Mouse (Mus musculus) cerebellum, adult 2 months (tissue): ENCODE measurements around the gene D17H6S53E. TPM values are rescaled to one million over a fixed set of nuclear protein-coding genes. Genes with fewer than 3 reads are reported as not detected.

ENCODE experiments used
- DNase-seq, 2 experiments: peaks; one replicate each; pipeline ENCODE4 v3.0.0; 2021
- H3K27ac ChIP-seq: fragments of 200-500 bp; 2 replicates; pipeline ENCODE4 v1.5.1; 2012; ENCODE audit warnings: low read length, control low read depth, inconsistent platforms; ENCODE audit not compliant: insufficient read depth
- H3K27me3 ChIP-seq: fragments of 200-500 bp; 2 replicates; pipeline ENCODE4 v1.6.1; 2012; ENCODE audit warnings: inconsistent platforms, mild to moderate bottlenecking, low read length, moderate library complexity; ENCODE audit not compliant: control insufficient read depth, insufficient read depth
- H3K4me1 ChIP-seq: fragments of 200-500 bp; 2 replicates; pipeline ENCODE4 v1.6.1; 2011; ENCODE audit warnings: low read length; ENCODE audit not compliant: control insufficient read depth, insufficient read depth
- H3K4me3 ChIP-seq: fragments of 200-500 bp; replicated peaks from 2 replicates; pipeline ENCODE3; 2011; ENCODE audit warnings: mild to moderate bottlenecking, low read depth, low read length, control low read depth; ENCODE audit not compliant: insufficient read depth
- CTCF ChIP-seq: fragments of 200-500 bp; IDR thresholded peaks from 2 replicates; pipeline ENCODE4 v1.5.1; 2011; ENCODE audit warnings: low read depth, mild to moderate bottlenecking, control low read depth, low read length, moderate library complexity, borderline replicate concordance; ENCODE audit not compliant: insufficient read depth
- POLR2A ChIP-seq: fragments of 200-500 bp; IDR thresholded peaks from 2 replicates; pipeline ENCODE4 v1.6.1; 2011; ENCODE audit warnings: low read length, control low read depth, borderline replicate concordance; ENCODE audit not compliant: insufficient read depth
- WGBS: fragments of 180-500 bp; shearing (Covaris S2); methylation state at CpG from one replicate; pipeline ENCODE4 v1.1.7; 2018; 5-methylcytosine and 5-hydroxymethylcytosine counted together
- polyA plus RNA-seq: library from polyadenylated mRNA; depleted of rRNA; stranded (reverse); fragments of >200 nt; gene quantifications from 2 replicates; pipeline ENCODE4 v1.2.3, GENCODE M21; 2012

D17H6S53E gene
- polyA plus RNA-seq, 1 experiment, result 12.3 TPM

DNA sequence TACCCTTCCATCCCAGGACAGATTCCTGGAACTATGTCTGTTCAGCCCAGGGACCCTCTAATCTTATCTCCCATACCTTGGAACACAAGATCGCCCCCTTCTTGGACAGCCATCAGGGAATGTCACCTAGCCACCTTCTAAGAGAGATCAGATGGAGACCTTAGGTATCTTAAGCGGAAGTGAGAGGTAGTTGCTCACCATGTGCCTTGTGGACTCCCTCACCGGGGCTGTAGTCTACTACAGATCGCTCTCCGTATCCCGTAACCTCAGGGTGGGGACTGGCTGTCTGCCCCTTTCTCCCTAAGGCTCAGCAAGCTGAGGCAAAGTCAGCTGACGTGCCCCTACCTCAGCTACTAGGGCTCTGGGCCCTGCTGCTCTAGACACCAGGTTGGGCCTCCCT, 22.1 kb upstream of the D17H6S53E start:
- 84% methylated on average over 7 of the region's 7 CpGs for WGBS
- no peaks in the 10 kb centered on the region for H3K27me3 ChIP-seq
- H3K4me1 ChIP-seq, result peaks cover 63% of the 10 kb centered on the region

DNA sequence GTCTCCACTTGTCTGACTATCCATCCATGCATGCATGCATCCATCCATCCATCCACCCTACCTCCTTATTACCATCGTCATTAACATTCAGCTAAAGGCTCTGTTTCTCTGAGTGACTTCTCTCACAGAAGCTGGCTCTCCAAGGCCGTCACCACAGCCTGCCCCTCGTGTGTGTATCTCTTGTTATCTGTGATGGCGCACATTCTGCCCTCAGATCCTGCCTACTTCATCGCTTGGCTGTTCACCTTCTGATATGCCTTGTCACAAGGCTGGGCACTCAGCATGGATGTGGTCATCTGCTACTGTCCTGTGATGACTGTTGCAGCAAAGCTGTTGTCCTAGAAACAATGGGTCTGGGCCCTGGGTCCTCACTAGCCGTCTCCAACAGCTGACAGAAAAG, 21.4 kb upstream of the D17H6S53E start:
- Histone ChIP-seq H3K27ac (peak overlapping the region; percentile 23; the same call in 1 of the 2 replicates), H3K27me3 (no peaks in the 10 kb centered on the region), H3K4me1 (peaks cover 57% of the 10 kb centered on the region), H3K4me3 (no peak overlapping the region)
- DNase-seq, result no peak
- WGBS, result 61% methylated on average over 6 of the region's 6 CpGs
- TF ChIP-seq CTCF (no peak), POLR2A (no peak)

More for the DNA sequence above, 22.1 kb upstream of the D17H6S53E start:
- H3K4me3 ChIP-seq, result no peak overlapping the region
- no peak for DNase-seq
- no peak overlapping the region for H3K27ac ChIP-seq
- TF ChIP-seq POLR2A (no peak), CTCF (no peak)

DNA sequence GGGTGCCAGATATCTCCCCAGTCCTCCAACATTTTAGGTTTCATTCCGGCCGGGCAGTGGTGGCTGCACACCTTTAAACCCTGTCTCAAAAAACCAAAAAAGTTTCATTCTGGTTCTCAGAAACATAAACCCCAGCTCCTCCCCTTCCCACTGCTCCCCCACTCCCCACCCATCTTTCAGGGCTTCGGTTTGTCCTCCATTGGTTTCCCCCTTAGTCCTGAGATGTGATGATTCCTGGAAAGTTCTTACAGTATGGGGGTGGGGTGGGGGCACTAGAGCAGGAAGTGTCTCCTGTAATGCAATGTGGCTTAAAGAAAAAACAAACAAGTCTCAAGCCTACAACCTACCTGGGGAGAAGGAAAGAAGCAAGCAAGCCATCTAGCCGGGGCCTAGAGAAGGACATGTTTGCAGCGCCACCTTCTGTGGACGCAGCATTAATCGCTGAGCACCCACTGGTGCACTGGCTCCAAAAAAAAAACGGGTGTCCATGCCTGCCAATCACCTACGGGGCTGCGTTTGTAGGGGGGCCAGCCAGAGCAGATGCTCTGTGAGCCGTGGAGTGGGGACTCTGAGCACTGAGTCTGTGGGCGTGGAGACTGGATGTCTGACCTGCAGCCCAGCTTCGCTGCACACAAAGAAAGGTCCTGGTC, 20.3 kb upstream of the D17H6S53E start:
- DNase-seq, result peak; percentile 76 to 77
- Histone ChIP-seq H3K27me3 (no peaks in the 10 kb centered on the region), H3K4me1 (peaks cover 46% of the 10 kb centered on the region), H3K4me3 (no peak overlapping the region), H3K27ac (peak overlapping the region; percentile 62)
- TF ChIP-seq POLR2A (no peak), CTCF (peak; percentile 77)
- WGBS, result 6% methylated on average over 13 of the region's 13 CpGs

DNA sequence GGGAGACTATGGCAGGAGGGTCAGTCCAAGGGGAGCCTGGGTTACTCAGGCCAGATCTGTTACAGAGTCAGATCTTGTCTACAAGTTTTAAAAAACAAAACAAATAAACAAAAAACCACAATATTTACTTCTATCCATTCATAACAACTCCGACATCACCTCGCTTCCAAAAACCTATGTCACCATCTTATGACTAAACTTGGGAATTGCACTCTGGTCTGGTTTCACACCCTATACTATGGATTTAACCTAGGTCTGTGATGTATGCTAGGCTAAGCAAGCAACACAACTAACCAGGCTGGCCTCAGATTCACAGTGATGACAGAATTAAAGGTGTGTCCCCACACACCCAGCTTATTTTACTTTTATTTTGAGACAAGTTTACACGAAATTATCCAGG, 19.7 kb upstream of the D17H6S53E start:
- peak overlapping the region; percentile 62; the same call in 1 of the 2 replicates for H3K27ac ChIP-seq
- no peak overlapping the region for H3K4me3 ChIP-seq
- no peak for DNase-seq
- TF ChIP-seq CTCF (no peak), POLR2A (no peak)
- WGBS, result 65% methylated on average over 3 of the region's 3 CpGs
- peaks cover 41% of the 10 kb centered on the region for H3K4me1 ChIP-seq
- H3K27me3 ChIP-seq, result no peaks in the 10 kb centered on the region

DNA sequence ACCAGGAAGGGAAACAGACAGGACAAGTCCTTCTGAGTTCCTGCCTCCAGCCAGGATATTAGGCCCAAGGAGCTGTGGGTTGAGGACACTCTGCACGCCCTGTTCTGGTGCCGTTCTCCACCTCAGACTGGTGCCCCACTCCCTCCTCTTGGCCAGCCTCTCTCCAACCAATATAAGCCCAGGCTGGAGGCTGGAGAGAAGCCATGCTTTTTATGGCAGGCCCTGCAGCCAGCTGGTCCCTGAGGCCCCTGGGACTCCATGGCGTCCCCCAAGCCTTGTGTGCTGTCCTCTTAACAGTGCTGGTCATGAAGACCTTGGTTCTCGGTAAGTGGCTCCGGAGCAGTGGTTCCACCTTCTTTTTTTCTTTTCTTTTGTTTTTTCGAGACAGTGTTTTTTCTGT, 18.1 kb upstream of the D17H6S53E start, which contains the start of gene Ly6g5c:
Gene Ly6g5c (plus strand): TSS at position 183 of the 400 bp plus-strand sequence.
- WGBS, result 15% methylated on average over 6 of the region's 6 CpGs
- TF ChIP-seq POLR2A (no peak), CTCF (no peak)
- no peak within 1 kb of the TSS for H3K4me3 ChIP-seq
- peak; percentile 60 to 72 for DNase-seq
- no peak within 1 kb of the TSS for H3K27ac ChIP-seq
- no peaks in the 10 kb centered on the region for H3K27me3 ChIP-seq
- peaks cover 28% of the 10 kb centered on the region for H3K4me1 ChIP-seq

DNA sequence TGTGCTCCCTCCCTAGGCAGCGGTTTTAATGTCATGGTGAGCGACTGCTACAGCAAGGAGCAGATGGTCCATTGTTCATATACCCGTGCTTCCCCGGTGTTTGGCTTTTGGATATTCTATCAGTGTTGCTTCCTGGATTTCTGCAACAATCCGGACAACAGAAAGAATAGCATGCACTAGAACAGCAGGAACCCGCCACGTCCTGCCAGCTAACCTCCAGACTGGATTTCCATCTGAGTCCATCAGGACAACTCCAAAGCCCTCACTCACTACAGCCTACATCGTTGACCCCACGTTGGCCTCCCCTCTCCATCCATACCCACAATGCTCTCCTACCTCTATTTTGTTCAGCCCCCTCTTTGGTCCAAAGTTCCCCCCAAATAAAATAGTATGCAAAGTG, 14.4 kb upstream of the D17H6S53E start:
- 35% methylated on average over 9 of the region's 9 CpGs for WGBS
- peaks cover 24% of the 10 kb centered on the region for H3K4me1 ChIP-seq
- H3K4me3 ChIP-seq, result no peak overlapping the region
- H3K27me3 ChIP-seq, result no peaks in the 10 kb centered on the region
- no peak for DNase-seq
- H3K27ac ChIP-seq, result no peak overlapping the region
- TF ChIP-seq CTCF (no peak), POLR2A (no peak)

DNA sequence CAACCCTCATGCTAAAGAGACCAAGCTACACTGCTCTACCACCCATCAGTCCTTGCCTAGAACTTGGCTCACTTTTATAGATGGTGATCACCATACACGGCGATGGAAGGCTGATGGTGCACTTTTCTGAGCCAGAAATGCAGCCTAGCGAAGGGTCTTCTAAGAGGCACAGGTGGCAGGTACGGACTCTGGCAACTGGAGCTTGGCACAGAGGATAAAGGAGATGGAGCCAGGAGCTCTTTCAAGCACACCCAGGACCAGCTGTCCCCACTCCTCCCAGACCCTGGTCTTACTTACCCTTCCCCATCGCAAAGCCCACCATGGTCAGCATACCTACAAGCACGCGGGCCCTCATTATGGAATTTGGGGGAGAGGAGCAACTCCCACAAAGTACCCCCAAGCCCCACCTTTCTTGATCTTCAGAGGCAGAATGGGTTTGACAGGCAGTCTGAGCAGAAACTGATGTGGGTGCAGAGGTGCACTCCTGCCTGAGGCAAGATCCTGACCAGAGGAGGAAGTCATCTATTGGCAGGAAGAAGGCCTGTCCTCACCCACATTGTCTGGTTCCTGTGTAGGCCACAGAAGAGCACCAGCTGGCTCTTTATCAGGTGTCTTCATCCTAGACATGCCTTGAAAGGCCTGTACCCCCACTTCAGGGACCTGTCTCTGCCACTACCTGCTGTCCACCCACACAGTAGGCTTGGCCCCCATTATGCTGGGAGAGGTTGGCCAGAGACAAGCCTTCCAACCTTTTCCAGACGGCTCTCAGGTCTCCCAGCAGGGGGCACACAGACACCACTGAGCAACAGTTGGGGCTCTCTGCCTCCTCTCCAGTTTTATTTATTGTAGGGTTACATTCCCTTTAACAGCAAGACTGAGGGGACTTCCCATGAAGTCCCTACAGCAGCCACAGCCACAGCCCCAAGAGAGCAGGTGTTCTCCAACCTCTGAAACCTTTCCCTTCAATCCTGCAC, 10.8 kb upstream of the D17H6S53E start, which contains the start of gene Ly6g5b:
Gene Ly6g5b (minus strand): TSS at position 383 of the 974 bp plus-strand sequence.
- peak in 1 of 2 experiments; percentile 35 for DNase-seq
- H3K27me3 ChIP-seq, result no peaks in the 10 kb centered on the region
- H3K27ac ChIP-seq, result peak within 1 kb of the TSS; percentile 13; the same call in 1 of the 2 replicates
- no peak for TF ChIP-seq POLR2A
- TF ChIP-seq CTCF, result no peak
- 27% methylated on average over 8 of the region's 8 CpGs for WGBS
- peaks cover 18% of the 10 kb centered on the region for H3K4me1 ChIP-seq
- H3K4me3 ChIP-seq, result no peak within 1 kb of the TSS
